Mouse (Mus musculus) ovary, postnatal 36 days (tissue): ENCODE measurements around the gene 1700061G19Rik.

Experiments used
- DNase-seq: peaks from one replicate; pipeline ENCODE4 v3.0.0; 2022; ENCODE audit warnings: low spot score, mixed read lengths

1700061G19Rik gene

GRCm38 (mm10) chr17:56925998-56926397, 50.7 kb downstream of the 1700061G19Rik start:
- DNase-seq, result no peak

- DNase-seq, result no peak
Measured at GRCm38 (mm10) chr17:56929101-56929500, 53.8 kb downstream of the 1700061G19Rik start.

DNA sequence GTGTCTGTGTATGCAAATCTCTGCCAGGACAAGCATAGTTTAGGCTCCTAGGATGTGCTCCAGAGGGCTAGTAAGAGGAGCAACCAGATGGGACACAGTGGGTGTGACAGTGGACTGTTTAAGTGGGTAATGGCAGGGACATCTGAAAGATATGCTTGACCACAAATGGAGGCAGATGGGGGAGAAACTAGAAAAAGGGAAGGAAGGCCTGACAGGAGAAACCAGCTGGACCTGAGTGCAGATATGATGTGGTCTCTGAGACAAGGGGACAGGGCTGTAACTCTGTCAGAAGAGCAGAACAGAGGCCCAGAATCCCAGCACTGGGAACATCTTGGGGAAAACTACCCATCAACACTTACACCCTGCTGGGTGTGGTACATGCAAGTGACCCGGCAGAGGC, 54.3 kb downstream of the 1700061G19Rik start:
- DNase-seq, result no peak

DNA sequence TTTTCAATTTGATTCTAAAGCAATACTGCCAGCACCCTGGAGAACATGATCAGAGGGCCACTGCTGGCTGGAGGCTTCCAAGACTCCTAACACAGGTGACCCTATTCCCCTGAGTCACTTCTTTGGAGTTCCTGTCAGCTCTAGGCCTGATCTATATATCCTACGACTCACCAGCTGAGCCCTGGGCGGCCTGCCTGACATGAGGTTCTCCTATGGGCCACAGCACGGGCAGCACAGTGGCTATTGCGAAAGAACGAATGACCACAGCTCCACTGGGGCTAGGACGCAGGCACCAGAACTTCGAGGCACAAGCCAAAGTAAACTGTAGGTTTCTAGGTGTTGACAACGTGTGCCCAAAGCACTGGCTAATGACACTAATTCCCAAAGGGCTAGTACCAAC, 54.7 kb downstream of the 1700061G19Rik start:
- DNase-seq, result no peak

DNA sequence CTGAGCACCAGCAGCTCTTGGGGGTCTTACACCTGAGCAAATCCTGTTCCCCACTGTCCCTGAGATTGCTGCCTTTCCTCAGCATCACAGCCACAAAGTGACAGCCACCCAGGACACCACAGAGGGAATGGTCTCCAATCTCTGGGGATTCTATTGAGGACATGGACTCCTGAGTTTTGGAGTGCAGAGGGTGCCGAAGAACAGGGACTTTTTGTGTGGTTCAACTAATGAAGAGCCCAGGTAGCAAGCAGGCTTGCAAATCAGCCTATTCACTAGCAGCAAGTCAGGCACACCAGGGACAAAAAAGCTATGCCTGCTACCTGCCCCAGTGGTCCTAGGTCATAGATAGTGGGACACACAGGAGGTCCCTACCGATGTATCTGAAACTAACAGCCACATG, 58.1 kb downstream of the 1700061G19Rik start:
- DNase-seq, result no peak

DNA sequence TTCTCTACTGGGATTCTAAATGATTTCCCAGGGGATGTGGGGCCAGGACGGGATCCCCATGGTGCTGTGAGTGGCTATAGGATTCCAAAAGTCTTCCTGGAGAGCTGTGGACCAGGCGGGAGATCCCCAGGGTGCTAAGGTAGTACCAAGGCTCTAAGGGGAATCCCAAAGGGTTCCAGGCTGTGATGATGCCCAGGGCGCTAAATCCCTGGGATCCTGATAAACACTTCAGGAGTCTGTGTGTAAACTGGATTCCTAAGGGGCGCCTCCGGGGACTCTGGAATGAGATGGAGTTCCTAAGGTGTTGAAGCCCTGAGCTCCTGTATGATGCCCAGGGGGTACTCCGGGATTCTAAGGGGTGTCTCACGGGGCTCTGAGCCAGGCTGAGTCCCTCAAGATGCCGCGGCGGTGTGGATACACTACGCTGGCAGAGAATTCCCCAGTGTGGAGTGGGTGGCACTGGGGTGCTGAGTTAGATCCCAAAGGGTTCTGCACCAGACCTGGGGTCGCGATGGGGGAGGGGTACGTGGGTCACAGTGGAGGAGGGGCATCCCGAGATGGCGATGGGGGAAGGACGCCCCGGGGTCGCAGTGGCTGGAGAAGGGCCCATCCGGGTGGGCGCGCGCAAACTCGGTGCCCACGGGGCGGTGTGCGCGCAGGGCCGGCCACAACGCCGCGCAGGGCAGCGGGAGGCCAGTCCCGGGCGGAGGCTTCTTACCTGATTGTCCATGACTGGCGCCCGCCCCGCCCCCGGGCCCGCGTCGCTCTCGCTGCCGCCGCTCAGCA, 59.5 kb downstream of the 1700061G19Rik start:
- DNase-seq, result no peak

DNA sequence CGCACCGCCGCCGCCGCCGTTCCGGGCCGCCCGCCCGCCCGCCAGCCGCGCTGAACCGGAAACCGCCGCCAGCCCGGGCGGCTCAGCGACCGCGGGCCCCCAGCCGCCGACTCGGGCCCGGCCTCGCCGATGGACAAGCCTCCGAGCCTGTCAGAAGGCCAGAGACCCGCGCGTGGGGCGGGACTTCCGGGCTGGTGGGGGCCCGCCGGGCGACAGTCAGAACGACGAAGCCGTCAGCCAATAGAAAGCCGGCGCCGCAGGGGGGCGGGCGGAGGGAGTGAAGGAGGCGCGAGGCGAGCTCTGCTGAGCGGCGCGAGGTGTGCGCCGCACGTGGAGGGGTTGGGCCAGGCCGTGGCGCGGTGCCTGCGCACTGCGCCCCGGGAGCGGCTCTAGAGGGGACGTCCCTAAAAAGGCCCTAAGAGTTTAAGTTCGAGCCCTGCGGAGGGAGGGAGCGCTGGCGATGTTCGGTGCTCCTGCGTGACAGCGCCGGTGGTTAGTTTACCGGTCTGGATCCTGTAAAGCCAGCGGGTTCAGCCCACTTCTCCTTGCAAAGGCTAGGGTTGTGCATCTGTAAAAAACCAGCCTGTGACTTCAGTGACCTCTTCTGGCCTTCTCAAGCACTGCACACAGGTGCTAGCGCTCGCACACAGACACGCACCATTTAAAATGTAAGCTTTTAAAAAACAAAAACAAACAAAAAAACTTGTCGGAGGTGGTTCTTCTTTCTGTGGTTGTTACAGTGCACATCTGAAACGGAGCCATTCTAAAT, 60.3 kb downstream of the 1700061G19Rik start, which contains the start of gene Mllt1:
Mllt1 (minus strand) TSS at position 53 of the 769 bp plus-strand sequence.
- peak; percentile 100 for DNase-seq

DNA sequence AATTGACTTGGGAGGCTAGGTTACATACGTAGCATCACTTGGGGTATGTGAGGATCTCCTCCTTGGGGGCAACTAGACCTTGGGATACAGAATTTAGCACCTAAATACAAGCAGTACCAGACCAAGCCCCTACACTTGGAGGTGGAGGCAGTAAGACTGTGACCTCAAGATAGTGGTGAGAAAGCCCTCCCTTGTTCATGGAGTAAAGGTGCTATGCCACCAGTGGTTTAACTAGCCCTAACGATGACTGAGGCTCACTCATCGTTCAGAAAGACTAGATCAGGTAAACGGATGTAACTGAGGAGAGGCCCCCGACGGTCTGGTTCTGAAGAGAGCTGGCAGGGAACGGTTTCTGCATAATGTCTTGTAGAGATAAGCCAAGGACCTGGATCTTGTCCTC, 61.5 kb downstream of the 1700061G19Rik start:
- no peak for DNase-seq
